Mouse (Mus musculus) layer of hippocampus, adult 2 months (tissue): ENCODE measurements around the gene Lipc. TPM values are rescaled to one million over a fixed set of nuclear protein-coding genes. Genes with fewer than 3 reads are reported as not detected.

Experiments
- DNase-seq, 2 experiments: peaks; one replicate each; pipeline ENCODE4 v3.0.0; 2022; ENCODE audit warnings: low spot score in 2 of 2
- H3K27ac ChIP-seq: fragments of 200-600 bp; 2 replicates; pipeline ENCODE4 v1.8.1; 2022
- H3K4me3 ChIP-seq: fragments of 200-600 bp; 2 replicates; pipeline ENCODE4 v1.8.1; 2022; ENCODE audit warnings: mild to moderate bottlenecking
- CTCF ChIP-seq: fragments of 200-600 bp; conservative IDR thresholded peaks from 2 replicates; pipeline ENCODE4 v1.8.1; 2022; ENCODE audit warnings: antibody characterized with exemption, mild to moderate bottlenecking, moderate library complexity
- total RNA-seq, 2 experiments: library from RNA; stranded (reverse); gene quantifications; 2 replicates each; pipeline ENCODE4 v1.2.3; 2021

The Lipc gene
- total RNA-seq, 2 experiments from 2014 or later, result 0.20 to 0.39 TPM

- peak; percentile 35 to 58 for DNase-seq
- H3K27ac ChIP-seq, result peak overlapping the region; percentile 64; the same call in 1 of the 2 replicates
- no peak for TF ChIP-seq CTCF
- H3K4me3 ChIP-seq, result no peak overlapping the region
Measured at GRCm38 (mm10) chr9:70891431-70892133, 60.4 kb downstream of the Lipc start.

DNA sequence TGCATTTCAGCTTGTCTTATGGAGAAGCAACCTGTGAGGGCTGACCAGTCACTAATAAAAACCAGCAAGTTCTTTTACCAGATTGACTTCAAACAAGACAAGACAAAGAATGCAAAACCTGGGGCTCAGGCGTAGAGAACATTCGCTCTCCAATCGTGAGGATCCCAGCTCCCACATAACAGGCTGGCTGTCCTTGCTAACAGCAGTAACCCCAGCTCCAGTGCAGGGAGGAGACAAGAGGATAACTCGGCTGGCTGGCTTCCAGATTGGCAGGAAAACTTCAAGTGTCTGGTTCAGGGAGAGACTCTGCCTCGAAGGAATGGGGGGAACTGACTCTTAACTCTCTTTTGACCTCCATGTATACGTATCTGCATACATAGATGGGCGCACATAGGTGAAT, 61.3 kb downstream of the Lipc start:
- DNase-seq, result no peak
- H3K27ac ChIP-seq, result no peak overlapping the region
- TF ChIP-seq CTCF, result no peak
- no peak overlapping the region for H3K4me3 ChIP-seq

DNA sequence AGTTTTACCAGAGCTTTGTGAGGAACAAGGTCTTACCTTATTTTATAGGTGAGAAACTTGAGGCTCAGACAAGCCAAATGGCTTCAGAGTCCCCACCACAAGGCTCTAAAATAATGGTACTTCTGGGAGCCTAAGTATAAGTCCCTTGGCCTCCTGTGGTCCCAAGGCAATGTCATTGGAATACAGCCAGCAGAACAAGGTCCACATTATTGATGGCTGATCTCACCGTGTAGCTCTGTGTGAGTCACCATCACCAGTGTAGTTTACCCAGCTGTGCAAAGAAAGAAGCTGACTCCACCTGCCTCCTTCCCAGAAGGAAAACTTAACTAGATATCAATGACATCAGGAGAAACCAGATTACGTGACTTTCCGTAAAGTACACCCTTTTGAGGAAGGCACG, 63.1 kb downstream of the Lipc start:
- no peak for DNase-seq
- no peak for TF ChIP-seq CTCF
- no peak overlapping the region for H3K4me3 ChIP-seq
- no peak overlapping the region for H3K27ac ChIP-seq

GRCm38 (mm10) chr9:70888556-70888955, 63.5 kb downstream of the Lipc start:
- H3K27ac ChIP-seq, result no peak overlapping the region
- no peak for TF ChIP-seq CTCF
- no peak overlapping the region for H3K4me3 ChIP-seq
- no peak for DNase-seq

DNA sequence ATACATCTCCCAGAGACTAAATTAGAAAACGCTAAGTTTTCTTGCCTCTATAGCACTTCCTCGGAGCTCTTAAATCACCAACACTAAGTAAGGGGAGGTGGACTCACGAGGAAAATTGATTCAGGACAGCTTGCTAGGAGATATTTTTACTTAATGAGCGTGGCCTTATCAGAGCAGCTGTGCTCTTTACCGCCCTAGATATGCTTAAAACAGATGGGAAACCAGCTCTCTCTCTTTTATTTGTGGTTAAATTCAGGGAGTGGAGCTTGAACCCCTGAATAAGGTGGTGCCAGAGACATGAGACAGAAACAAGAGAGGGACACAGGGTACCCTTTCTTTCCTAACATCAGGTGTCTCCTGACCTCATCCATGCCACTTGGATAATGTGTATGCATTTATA, 70.0 kb downstream of the Lipc start:
- no peak overlapping the region for H3K27ac ChIP-seq
- H3K4me3 ChIP-seq, result no peak overlapping the region
- DNase-seq, result no peak
- no peak for TF ChIP-seq CTCF

GRCm38 (mm10) chr9:70878823-70879222, 73.2 kb downstream of the Lipc start:
- H3K27ac ChIP-seq, result peak overlapping the region; percentile 33; the same call in 1 of the 2 replicates
- H3K4me3 ChIP-seq, result no peak overlapping the region
- no peak for DNase-seq
- no peak for TF ChIP-seq CTCF

- H3K4me3 ChIP-seq, result no peak overlapping the region
- peak overlapping the region; percentile 58 for H3K27ac ChIP-seq
- DNase-seq, result peak; percentile 49 to 60
- TF ChIP-seq CTCF, result no peak
Measured at GRCm38 (mm10) chr9:70878157-70878556, 73.9 kb downstream of the Lipc start.

DNA sequence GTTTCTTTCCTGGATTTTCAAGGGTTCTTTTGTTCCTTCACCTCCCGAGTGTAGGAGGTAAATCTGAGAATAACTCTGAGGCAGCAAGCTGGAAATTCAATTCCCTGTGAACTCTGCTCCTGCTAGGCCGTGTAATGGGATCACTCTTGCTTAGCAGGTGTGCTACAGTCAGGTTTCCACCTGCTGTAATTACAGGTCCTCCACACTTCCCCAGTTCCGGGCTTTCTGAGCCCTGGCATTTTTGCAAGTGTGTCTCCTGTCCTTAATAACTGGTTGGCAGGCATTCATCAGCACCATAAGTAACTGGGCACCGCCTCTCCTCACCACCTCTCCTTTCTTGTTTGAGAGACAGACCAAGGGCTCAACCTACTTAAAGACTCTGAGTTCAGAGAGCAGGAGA, 76.5 kb downstream of the Lipc start:
- Histone ChIP-seq H3K27ac (no peak overlapping the region; the same call in 1 of the 2 replicates), H3K4me3 (no peak overlapping the region)
- no peak for TF ChIP-seq CTCF
- no peak for DNase-seq

DNA sequence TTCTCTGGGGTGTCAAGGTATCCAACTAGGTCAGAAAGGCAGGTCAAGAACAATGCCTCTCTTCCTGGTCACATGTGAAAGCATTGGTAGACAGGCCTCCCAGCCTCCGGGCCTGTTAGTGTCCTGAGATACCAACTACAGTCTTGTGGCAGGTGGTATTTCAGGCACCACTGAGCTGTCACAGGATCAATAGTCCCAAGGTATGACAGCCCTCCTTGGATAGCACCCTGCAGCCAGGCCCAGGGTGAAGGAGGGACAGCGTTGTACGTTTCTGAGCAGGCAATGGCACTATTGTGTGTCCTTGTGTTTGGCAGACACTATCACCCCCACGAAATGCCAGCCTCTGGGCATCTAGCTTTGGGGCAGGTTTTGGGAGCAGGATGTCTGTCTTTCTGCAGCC, 77.0 kb downstream of the Lipc start:
- TF ChIP-seq CTCF, result no peak
- no peak overlapping the region for H3K27ac ChIP-seq
- DNase-seq, result no peak
- H3K4me3 ChIP-seq, result no peak overlapping the region

- no peak for DNase-seq
- TF ChIP-seq CTCF, result no peak
Measured at GRCm38 (mm10) chr9:70872675-70873074, 79.4 kb downstream of the Lipc start.

DNA sequence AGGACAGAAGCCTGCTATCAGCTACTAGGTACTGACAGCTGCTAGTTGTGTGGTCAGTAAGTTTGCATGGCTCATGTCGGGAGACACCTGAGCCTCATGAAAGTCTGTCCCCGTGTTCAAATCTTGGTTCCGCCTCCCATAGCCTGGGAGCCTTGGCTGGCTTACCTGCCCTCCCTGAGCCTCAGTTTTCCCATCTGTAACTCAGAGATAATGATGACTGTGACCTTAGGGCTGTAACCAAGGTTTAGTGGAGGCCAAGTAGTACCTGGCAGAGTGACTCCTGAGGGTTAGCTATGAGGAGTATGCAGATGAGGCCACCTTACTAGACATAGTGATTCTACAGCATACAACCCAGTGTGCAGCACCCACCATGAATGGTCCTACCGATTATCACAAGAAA, 81.7 kb downstream of the Lipc start:
- Histone ChIP-seq H3K27ac (no peak overlapping the region), H3K4me3 (no peak overlapping the region)
- no peak for TF ChIP-seq CTCF
- DNase-seq, result no peak

More at GRCm38 (mm10) chr9:70872675-70873074, 79.4 kb downstream of the Lipc start:
- Histone ChIP-seq H3K27ac (no peak overlapping the region), H3K4me3 (no peak overlapping the region)

DNA sequence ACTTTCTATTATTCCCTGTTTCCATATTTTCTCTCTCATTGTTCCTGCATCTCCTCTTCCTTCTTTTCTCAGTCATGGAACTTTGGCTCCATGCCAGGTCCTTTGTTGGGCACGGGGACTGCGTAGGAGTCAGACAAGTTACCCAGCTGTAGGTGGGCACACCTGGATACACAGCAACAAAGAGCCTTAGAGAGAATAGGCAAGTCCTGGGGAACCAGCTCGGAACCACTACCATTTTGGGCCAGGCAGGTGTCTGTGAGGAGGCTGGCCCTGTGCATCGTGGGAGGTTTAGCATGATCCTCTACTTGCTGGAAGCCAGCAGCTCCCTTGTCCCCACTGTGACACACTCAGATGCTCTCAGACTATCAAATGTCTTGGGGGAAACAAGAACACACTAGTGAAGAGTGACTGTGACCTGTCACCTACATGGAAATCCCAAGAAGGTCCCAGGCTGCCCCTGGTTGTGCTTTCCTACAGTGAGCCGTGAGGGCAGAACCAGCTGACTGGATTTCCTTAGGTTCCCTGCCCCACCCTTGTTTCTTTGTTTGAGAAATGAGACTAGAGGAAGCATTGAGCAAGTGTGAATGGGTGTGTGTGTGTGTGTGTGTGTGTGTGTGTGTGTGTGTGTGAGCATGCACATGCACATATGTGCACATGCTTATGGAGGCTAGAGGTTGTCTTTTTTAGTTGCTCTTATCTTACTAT, 82.7 kb downstream of the Lipc start:
- DNase-seq, result no peak
- Histone ChIP-seq H3K27ac (no peak overlapping the region), H3K4me3 (no peak overlapping the region)
- no peak for TF ChIP-seq CTCF

DNA sequence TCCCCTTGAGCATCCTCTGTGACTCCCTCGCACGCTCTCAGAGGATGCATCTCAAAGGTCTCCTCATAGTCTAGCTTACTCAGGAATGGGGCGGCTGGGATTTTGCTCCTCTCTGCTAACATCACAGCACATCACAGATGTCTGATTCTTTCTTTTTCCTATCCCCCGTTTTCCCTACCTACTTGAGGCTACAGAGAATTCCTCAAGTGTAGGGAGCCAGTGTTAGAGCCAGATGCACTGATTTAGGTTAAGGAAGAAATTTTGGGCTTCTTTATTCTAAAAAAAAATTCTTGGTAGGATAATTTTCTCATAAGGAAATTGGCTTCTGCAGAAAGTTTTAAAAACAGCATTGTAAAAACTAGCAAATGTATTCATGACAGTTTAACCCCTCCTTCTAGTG, 84.6 kb downstream of the Lipc start:
- no peak for TF ChIP-seq CTCF
- Histone ChIP-seq H3K4me3 (no peak overlapping the region), H3K27ac (no peak overlapping the region)
- DNase-seq, result no peak

GRCm38 (mm10) chr9:70864039-70864438, 88.0 kb downstream of the Lipc start:
- DNase-seq, result no peak
- Histone ChIP-seq H3K4me3 (no peak overlapping the region), H3K27ac (peak overlapping the region; percentile 65)
- TF ChIP-seq CTCF, result no peak
